Mouse (Mus musculus): Measurements from ENCODE around the gene Rep15.

DNA sequence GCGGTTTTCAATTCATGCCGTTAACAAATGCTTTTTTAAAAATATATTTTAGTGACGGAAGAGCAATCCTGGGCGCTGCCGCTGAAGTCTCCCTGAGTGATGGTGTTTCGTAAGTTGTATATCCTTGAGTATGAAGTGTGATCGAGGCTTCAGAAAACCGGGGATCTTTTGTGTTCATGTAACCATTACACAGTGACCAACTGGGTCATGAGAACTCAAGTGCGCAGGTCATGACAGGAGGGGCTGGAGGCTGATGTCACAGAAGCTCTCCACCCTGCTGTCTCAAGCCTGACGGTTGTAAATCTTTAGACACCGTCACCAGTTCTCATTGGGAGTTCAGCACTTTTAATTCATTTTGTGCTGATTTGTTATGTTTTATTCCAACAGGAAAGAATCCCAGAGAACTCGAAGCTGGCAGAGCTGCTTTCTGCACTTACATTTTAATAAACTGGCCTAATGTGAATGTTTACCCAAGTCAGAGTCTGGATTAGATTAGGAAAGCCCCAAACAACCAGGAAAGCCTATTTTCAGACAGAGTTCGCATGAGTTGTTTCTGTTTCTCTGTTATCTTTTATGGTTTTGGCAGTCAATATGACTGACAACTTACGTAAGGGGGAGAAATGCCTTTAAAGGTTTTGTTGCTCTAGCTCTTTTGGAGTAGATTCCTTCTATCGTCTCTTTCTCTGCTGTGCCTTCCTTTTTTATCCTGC is 21.4 kb upstream of the Rep15 start:
- TF ChIP-seq TCF12 (IDR thresholded peaks at IDR 0.05; ENCODE audit: insufficient read depth, poor library complexity, severe bottlenecking), result no peak
- TF ChIP-seq POLR2A (IDR thresholded peaks at IDR 0.05; ENCODE audit: insufficient read length, low read depth), result no peak

All from myocyte (in vitro differentiated cells).